Mouse (Mus musculus) adrenal gland, adult (tissue): ENCODE data around the gene Zg16.

ENCODE experiments used
- DNase-seq, 2 experiments: peaks; one replicate each; pipeline ENCODE4 v3.0.0; 2022 to 2023; ENCODE audit warnings: low spot score in 1 of 2; ENCODE audit not compliant: inconsistent age in 2 of 2

Gene Zg16

GRCm38 (mm10) chr7:127104560-127105332 lies 17.6 kb upstream of the Zg16 start:
- DNase-seq, result peak; percentile 74 to 94

DNA sequence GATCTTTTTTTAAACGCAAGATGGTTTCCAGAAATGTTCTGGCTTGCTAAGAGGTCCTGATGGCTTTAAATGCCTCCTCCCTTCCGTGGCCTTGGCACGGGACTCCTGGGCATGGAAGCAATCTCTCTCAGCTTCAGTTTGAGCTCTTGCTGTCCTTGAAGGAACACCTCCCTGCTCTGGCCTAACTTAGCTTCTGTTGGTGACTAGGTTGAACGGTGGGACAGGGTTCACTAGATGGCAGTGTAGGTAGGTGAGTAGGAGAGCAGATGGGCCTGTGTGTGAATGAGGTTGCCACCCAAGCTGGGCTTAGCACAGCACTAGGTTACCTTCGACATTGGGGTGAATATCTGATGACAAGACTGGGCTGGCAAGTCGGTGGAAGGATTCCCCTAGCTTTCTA lies 16.8 kb upstream of the Zg16 start:
- peak in 1 of 2 experiments; percentile 29 for DNase-seq

DNA sequence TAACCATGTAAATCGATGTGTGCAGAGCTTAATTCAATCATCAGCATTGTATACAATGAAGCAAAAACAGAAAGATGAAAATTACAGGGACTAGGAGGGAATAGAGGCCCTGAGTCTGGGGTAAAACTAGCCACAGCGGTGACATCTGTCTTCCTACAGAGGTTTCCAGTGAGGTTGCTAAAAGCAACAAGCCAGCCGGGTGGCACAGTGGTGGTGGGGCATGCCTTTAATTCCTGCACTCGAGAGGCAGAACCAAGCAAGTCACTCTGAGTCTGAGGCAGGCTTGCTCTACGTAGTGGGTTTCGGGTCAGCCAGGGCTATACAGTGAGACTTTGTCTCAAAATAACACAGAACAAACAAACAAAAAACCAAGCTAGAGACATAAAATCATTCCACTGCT lies 15.0 kb upstream of the Zg16 start:
- DNase-seq, result no peak

DNA sequence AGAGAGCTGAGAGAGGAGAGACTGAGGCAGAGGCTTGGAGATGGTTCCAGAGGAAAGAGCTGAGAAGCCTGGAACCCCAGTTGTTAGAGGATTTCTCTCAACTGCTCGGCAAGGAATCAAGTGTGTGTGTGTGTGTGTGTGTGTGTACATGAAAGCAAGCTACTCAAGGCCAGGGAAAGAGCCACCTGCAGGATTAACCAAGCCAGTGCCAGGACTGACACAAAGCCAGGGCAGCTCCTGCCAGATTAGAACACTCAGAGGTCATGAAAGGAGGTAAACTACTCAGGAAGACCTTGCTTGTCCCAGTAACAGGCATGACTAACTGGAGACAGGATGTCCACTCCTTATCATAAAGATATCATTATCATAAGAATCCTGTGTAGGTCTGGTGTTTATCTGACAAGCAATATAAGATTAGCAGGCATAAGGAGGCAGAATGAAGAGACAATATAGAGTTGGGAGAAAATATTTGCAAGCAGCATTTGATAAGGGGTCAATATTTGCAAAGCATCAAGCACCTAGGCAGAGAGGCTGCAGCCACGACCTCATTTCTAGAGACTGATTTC lies 14.4 kb upstream of the Zg16 start:
- DNase-seq, result peak; percentile 49 to 72

- no peak for DNase-seq
These were observed 12.4 kb upstream of the Zg16 start for GRCm38 (mm10) chr7:127099528-127099927.

- DNase-seq, result no peak
These were observed 11.8 kb upstream of the Zg16 start for GRCm38 (mm10) chr7:127098950-127099349.

DNA sequence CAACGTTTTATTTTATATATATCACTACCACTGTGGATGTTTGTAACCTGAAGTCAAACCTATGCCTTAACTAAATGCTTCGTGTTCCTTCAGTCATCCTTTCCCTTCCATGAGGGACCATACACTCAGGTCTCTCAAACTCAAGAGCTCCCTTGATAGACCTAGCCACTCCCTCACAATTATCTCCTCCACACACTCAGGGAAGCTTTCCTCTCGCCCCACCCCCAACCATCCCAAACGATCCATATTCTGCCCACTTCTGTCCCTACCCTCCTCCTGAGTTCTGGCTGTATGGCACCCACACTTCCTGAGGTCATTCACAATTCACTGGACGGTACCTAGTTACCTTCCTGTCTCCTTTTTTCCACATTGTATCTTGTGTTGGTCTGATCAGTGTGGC lies 11.4 kb upstream of the Zg16 start:
- no peak for DNase-seq

DNA sequence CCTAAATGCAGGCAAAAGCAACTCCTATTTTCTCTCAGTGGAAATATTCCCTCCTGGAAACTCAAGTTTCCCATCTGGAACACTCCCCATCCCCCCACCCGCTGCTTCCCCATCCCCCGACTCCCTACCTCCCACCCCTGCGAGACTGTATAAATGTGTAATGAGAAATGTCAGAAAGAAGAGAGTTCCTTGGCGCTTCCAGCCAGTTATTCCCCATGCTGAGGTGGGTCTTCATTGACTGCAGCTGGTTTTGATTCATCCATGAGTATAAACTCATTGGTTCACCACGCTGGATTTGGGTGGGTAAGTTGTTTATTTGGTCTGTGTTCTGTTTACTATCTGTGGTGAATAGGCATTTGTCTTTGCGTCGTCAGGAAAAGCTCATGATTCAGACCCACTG lies 9.3 kb upstream of the Zg16 start:
- DNase-seq, result no peak

DNA sequence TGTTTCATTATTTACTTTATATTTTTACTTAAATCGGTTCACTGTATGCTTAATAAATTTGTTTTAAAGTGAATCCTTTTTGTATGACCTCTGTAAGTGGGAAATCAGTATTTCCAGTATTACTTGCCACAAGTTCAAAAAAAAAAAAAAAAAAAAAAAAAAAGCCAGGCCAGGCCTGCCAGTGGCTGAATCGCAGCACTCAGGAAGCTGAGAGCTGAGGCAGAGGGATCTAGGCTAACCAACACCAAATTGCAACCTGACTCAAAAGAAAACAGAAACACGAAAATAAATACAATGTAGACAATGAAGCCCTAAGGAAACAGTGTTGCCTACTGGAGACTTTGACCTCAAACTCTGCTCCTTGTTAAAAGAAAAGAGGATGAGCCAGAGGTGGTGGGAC lies 6.8 kb upstream of the Zg16 start:
- DNase-seq, result no peak

- peak; percentile 39 to 61 for DNase-seq
These were observed 4.2 kb upstream of the Zg16 start, which contains the start of gene AI467606 for GRCm38 (mm10) chr7:127091114-127091896. Gene AI467606 (plus strand): TSS chr7:127091359.

- DNase-seq, result no peak
These were observed 3.3 kb upstream of the Zg16 start for GRCm38 (mm10) chr7:127090154-127091113.

DNA sequence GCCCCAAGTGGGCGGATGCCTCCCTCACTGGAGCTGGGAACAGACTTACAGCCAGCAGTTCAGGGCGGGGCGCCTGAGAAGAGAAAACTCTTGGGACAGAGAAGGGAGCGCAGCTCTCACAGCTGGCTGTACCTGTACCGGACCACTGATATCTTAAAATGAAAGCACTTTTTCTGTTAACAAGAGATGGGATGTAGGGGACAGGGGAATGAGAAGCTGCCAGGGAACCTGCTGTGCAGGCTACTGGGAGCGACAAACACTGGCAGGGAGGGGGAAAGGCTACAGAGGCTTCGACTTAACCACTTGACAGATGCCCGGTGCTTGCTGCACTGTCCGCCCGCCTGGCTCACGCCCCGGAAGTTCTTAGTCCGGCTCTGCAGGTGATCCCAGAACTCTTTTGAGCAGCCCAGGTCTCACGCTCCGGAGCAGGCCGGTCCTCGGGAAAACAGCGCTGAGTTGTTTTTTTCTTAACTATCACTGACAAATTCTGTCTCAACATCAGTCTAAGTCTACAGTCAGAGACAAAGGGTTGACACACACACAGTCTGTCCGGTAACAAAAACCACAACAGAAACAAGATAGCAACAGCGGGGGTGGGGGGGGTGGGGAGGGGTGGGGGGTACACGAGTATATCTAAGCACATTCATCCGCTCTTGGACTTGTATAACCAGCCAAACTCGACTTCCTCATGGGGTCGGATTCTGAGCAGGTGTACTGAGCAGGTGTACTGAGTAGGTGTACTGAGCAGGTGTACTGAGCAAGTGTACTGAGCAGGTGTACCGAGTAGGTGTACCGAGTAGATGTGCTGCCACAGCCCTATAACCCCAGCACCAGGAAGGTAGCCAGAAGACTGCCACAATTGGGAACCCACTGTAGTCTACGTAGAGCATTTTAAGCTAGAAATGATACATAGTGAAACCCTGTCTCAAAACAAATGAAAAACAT lies 2.0 kb upstream of the Zg16 start:
- DNase-seq, result no peak

DNA sequence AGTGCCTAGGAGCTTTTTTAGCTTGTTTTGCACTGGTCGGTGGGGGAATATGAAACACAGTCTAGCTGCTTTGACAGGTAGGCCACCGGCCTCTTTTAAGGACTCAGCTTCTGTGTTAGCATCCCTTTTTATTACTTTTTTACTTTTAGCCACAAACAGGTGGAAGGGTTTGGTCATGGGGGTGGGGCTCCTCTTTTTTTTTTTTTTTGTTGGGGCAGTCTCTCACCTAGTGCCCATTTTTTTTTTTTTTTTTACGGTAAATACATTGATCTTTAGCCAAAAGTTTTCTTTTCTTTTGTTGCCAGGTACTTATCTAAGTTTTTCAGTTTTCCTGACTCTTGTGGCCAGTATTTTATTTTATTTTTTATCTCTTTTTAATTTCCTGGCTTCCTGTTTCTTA lies 955 bp upstream of the Zg16 start:
- DNase-seq, result no peak

GRCm38 (mm10) chr7:127085751-127086150 lies 1.4 kb downstream of the Zg16 start:
- peak in 1 of 2 experiments; percentile 60 for DNase-seq

DNA sequence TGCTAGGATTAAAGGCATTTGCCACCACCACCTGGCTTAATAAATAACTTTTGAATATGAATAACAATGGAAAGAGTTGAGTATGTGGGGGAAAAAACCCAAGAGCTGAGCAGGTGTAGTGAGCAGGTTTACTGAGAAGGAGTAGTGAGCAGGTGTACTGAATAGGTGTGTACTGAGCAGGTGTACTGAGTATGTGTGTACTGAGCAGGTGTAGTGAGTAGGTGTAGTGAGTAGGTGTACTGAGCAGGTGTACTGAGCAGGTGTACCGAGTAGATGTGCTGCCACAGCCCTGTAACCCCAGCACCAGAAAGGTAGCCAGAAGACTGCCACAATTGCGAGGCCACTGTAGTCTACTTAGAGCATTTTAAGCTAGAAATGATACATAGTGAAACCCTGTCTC lies 2.3 kb downstream of the Zg16 start:
- no peak for DNase-seq

DNA sequence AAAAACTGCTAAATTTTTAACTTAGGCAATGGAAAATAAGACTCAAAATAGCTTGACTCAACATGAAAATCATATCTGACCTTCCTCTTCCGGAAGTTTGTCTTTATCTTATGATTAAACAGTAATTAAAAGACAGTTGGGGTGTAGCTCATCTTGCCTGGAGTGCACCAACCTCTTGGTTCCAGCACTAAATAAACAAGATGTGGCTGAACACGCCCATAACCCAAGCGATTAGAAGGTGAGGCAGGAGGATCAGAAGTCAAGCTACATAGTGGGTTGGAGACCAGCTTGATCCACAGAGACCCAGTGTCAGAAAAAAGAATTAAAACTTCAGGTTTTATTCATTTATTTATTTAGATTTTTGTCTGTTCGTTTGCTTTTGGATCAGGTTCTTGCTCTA lies 3.4 kb downstream of the Zg16 start:
- DNase-seq, result no peak

- no peak for DNase-seq
These were observed 4.1 kb downstream of the Zg16 start for GRCm38 (mm10) chr7:127082995-127083394.

DNA sequence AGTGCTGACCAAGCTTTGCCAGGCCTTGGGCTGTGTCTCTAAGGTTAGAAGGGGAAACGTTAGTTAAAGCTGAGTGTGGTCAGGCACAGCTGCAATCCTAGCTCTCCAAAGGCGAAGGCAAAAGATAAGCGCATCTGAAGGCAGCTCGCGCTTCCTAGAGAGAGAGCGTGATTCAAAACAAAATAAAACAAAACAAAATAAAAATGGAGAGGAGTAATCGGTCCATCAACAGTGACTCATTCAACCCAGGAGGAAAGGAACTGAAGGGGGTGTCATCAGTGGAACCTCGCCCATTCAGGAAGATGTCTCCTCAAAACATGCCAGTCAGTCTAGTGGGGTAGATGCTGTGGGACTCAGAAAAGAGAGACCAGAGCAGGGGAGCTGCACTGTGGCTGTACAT lies 4.9 kb downstream of the Zg16 start:
- no peak for DNase-seq

DNA sequence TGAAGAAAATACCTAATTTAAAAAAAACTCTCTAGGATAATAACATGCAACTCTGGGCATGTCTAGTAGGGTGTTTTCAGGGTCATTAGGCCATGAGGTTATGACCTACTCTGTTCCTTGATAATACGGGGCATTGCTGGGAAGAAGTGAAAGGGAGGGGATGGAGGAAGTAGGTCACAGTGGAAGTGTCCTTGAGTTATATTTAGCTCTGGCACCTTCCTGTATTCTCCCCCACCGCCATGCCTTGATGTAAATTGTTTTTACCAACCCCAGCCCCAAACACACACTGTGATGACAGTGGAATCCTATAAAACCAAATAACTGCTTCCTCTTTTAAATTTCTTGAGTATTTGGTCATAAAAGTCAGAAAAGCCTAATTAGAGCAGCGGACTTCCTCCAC lies 7.1 kb downstream of the Zg16 start:
- DNase-seq, result no peak

DNA sequence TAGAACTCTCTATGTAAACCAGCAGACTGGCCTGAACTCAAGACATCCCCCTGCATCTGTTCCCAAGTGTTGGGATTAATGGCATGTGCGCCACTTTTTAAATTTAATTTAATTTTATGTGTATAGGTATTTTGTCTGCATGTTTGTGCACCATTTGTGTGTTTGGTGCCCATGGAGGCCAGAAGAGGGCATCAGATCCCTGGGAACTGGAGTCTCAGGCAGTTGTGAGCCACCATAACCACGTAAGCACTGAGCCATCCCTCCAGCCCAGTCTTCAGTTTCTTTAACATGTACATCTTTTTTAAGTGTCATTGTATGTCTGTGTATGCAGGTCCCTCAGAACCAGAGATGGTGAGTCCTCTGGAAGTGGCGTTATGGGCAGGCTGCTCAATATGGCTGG lies 9.4 kb downstream of the Zg16 start:
- no peak for DNase-seq
